Mouse (Mus musculus): Measurements from ENCODE around the gene Insig1.

Gene Insig1

GRCm38 (mm10) chr5:28070828-28071455, at the start of gene Insig1:
Gene Insig1 (plus strand): TSS chr5:28071363.
- DNase-seq (ENCODE audit: extremely low spot score, low read depth, low spot score), result peak; percentile 50

- no peak for DNase-seq (ENCODE audit: extremely low spot score, low read depth, low spot score)
Measured at GRCm38 (mm10) chr5:28023452-28023851, 47.7 kb upstream of the Insig1 start.

- DNase-seq (ENCODE audit: extremely low spot score, low read depth, low spot score), result no peak
Measured at GRCm38 (mm10) chr5:28031577-28032236, 39.5 kb upstream of the Insig1 start.

GRCm38 (mm10) chr5:28032866-28033265, 38.3 kb upstream of the Insig1 start:
- no peak for DNase-seq (ENCODE audit: extremely low spot score, low read depth, low spot score)

GRCm38 (mm10) chr5:28033281-28033680, 37.9 kb upstream of the Insig1 start:
- DNase-seq (ENCODE audit: extremely low spot score, low read depth, low spot score), result no peak

- DNase-seq (ENCODE audit: extremely low spot score, low read depth, low spot score), result no peak
Measured at GRCm38 (mm10) chr5:28033826-28034225, 37.3 kb upstream of the Insig1 start.

- DNase-seq (ENCODE audit: extremely low spot score, low read depth, low spot score), result no peak
Measured at GRCm38 (mm10) chr5:28036011-28036410, 35.2 kb upstream of the Insig1 start.

- no peak for DNase-seq (ENCODE audit: extremely low spot score, low read depth, low spot score)
Measured at GRCm38 (mm10) chr5:28036518-28036917, 34.6 kb upstream of the Insig1 start.

- no peak for DNase-seq (ENCODE audit: extremely low spot score, low read depth, low spot score)
Measured at GRCm38 (mm10) chr5:28037172-28037591, 34.0 kb upstream of the Insig1 start.

GRCm38 (mm10) chr5:28037639-28038038, 33.5 kb upstream of the Insig1 start:
- DNase-seq (ENCODE audit: extremely low spot score, low read depth, low spot score), result no peak

GRCm38 (mm10) chr5:28038115-28038514, 33.0 kb upstream of the Insig1 start:
- no peak for DNase-seq (ENCODE audit: extremely low spot score, low read depth, low spot score)

- no peak for DNase-seq (ENCODE audit: extremely low spot score, low read depth, low spot score)
Measured at GRCm38 (mm10) chr5:28039746-28040655, 31.2 kb upstream of the Insig1 start.

- no peak for DNase-seq (ENCODE audit: extremely low spot score, low read depth, low spot score)
Measured at GRCm38 (mm10) chr5:28040726-28041125, 30.4 kb upstream of the Insig1 start.

GRCm38 (mm10) chr5:28042021-28042420, 29.1 kb upstream of the Insig1 start:
- DNase-seq (ENCODE audit: extremely low spot score, low read depth, low spot score), result no peak

- no peak for DNase-seq (ENCODE audit: extremely low spot score, low read depth, low spot score)
Measured at GRCm38 (mm10) chr5:28042779-28043178, 28.4 kb upstream of the Insig1 start.

GRCm38 (mm10) chr5:28043386-28043785, 27.8 kb upstream of the Insig1 start:
- no peak for DNase-seq (ENCODE audit: extremely low spot score, low read depth, low spot score)

GRCm38 (mm10) chr5:28046966-28047365, 24.2 kb upstream of the Insig1 start:
- DNase-seq (ENCODE audit: extremely low spot score, low read depth, low spot score), result no peak

GRCm38 (mm10) chr5:28047961-28048360, 23.2 kb upstream of the Insig1 start:
- no peak for DNase-seq (ENCODE audit: extremely low spot score, low read depth, low spot score)

GRCm38 (mm10) chr5:28055450-28055849, 15.7 kb upstream of the Insig1 start:
- DNase-seq (ENCODE audit: extremely low spot score, low read depth, low spot score), result no peak

GRCm38 (mm10) chr5:28056877-28057276, 14.3 kb upstream of the Insig1 start:
- DNase-seq (ENCODE audit: extremely low spot score, low read depth, low spot score), result no peak

GRCm38 (mm10) chr5:28060506-28060905, 10.7 kb upstream of the Insig1 start:
- no peak for DNase-seq (ENCODE audit: extremely low spot score, low read depth, low spot score)

GRCm38 (mm10) chr5:28061011-28061410, 10.2 kb upstream of the Insig1 start:
- DNase-seq (ENCODE audit: extremely low spot score, low read depth, low spot score), result no peak

Data from hindlimb bud, embryonic 11.5 days (tissue).